Mouse (Mus musculus) left cerebral cortex, adult 9 months (tissue): ENCODE results near the gene Pin1rt1.

Experiments used
- DNase-seq, 2 experiments: peaks; one replicate each; pipeline ENCODE4 v3.0.0; 2022; ENCODE audit warnings: low spot score in 2 of 2

Gene Pin1rt1

GRCm38 (mm10) chr2:104716279-104716678 lies at the start of gene Pin1rt1:
Pin1rt1 (minus strand) TSS chr2:104716379.
- DNase-seq = no peak

- DNase-seq = no peak
Observed at GRCm38 (mm10) chr2:104764018-104764417, 47.8 kb upstream of the Pin1rt1 start.

- DNase-seq = peak in 1 of 2 experiments; percentile 8
Observed at GRCm38 (mm10) chr2:104763134-104763703, 47.0 kb upstream of the Pin1rt1 start.

- no peak for DNase-seq
Observed at GRCm38 (mm10) chr2:104750611-104751010, 34.4 kb upstream of the Pin1rt1 start.

- DNase-seq = no peak
Observed at GRCm38 (mm10) chr2:104748652-104749183, 32.5 kb upstream of the Pin1rt1 start.

GRCm38 (mm10) chr2:104746251-104746650 lies 30.1 kb upstream of the Pin1rt1 start:
- no peak for DNase-seq

GRCm38 (mm10) chr2:104743971-104744370 lies 27.8 kb upstream of the Pin1rt1 start:
- DNase-seq = no peak

GRCm38 (mm10) chr2:104743160-104743559 lies 27.0 kb upstream of the Pin1rt1 start:
- no peak for DNase-seq

GRCm38 (mm10) chr2:104742741-104743064 lies 26.5 kb upstream of the Pin1rt1 start, which contains the start of gene Depdc7:
Depdc7 (minus strand) TSS chr2:104742878.
- peak; percentile 55 to 77 for DNase-seq

GRCm38 (mm10) chr2:104741896-104742740 lies 25.9 kb upstream of the Pin1rt1 start:
- no peak for DNase-seq

- DNase-seq = no peak
Observed at GRCm38 (mm10) chr2:104741015-104741758, 25.0 kb upstream of the Pin1rt1 start.

GRCm38 (mm10) chr2:104740248-104740949 lies 24.2 kb upstream of the Pin1rt1 start:
- no peak for DNase-seq

- DNase-seq = no peak
Observed at GRCm38 (mm10) chr2:104739691-104740090, 23.5 kb upstream of the Pin1rt1 start.

- DNase-seq = no peak
Observed at GRCm38 (mm10) chr2:104736241-104736640, 20.1 kb upstream of the Pin1rt1 start.

- no peak for DNase-seq
Observed at GRCm38 (mm10) chr2:104732562-104733256, 16.5 kb upstream of the Pin1rt1 start.

GRCm38 (mm10) chr2:104732033-104732444 lies 15.9 kb upstream of the Pin1rt1 start:
- no peak for DNase-seq

GRCm38 (mm10) chr2:104727369-104727768 lies 11.2 kb upstream of the Pin1rt1 start:
- DNase-seq = no peak

GRCm38 (mm10) chr2:104722021-104722420 lies 5.8 kb upstream of the Pin1rt1 start:
- no peak for DNase-seq

GRCm38 (mm10) chr2:104717827-104718226 lies 1.6 kb upstream of the Pin1rt1 start:
- no peak for DNase-seq

GRCm38 (mm10) chr2:104717231-104717735 lies 1.1 kb upstream of the Pin1rt1 start:
- no peak for DNase-seq

- no peak for DNase-seq
Observed at GRCm38 (mm10) chr2:104714254-104714691, 1.9 kb downstream of the Pin1rt1 start.
